Mouse (Mus musculus): ENCODE results near the gene 2310061I04Rik.
"Not testable (repeated sequence)": the region's sequence is repeated elsewhere in the genome, so short reads cannot be mapped to it uniquely, and the experiment has no call there.

2310061I04Rik gene

GRCm38 (mm10) chr17:35896781-35897643 lies at the start of gene 2310061I04Rik:
TSS of gene 2310061I04Rik (minus strand) at chr17:35897431.
- DNase-seq (ENCODE audit: extremely low read depth, low read depth, low spot score) = no peak

- no peak for DNase-seq (ENCODE audit: extremely low read depth, low read depth, low spot score)
Measured at GRCm38 (mm10) chr17:35939941-35940340, 42.7 kb upstream of the 2310061I04Rik start.

DNA sequence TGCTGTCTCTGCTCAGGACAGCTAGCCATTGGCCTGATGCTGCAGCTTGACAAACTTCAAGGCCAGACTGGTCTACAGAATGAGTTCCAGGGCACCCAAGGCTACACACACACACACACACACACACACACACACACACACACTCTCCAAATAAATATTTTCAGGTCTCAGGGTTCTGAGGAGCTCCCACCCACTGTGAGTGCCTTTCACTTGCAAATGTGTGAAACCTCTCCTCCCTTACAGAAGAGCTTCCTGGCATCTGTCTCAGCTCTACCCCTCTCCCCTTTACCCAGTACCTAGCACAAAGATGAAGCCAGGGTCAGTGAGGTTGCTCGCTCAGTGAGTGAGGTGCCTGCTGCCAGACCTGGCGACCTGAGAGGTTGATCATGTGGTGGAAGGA lies 41.9 kb upstream of the 2310061I04Rik start:
- no peak for DNase-seq (ENCODE audit: extremely low read depth, low read depth, low spot score)

DNA sequence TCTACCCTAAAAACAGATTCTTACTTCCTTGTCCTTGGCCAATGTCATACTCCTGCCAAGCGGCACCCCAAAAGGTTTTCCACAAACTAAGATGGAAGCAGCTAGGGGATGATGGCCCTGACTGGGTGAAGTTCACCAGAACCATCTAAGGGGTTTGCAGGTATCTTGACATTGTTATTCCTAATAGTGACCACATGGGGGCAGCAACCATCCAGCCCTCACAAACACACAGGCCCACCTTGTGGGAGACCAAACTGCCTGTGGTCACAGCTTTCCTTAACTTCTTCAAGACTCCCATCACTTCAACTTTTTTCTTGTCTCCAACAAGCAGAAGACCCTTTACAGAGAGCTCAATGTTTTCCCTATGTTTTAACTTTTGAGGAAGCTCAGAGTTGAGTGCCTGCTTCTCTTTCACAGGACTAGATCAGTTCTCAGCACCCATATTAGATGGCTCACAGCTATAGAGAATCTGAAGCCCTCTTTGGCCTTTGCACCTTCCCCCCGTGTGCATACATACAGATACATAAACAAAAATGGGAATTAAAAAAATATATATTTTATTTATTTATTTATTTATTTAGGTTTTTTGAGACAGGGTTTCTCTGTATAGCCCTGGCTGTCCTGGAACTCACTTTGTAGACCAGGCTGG lies 40.6 kb upstream of the 2310061I04Rik start:
- no peak for DNase-seq (ENCODE audit: extremely low read depth, low read depth, low spot score)

- DNase-seq (ENCODE audit: extremely low read depth, low read depth, low spot score) = not testable (repeated sequence)
Measured at GRCm38 (mm10) chr17:35935763-35936162, 38.5 kb upstream of the 2310061I04Rik start.

DNA sequence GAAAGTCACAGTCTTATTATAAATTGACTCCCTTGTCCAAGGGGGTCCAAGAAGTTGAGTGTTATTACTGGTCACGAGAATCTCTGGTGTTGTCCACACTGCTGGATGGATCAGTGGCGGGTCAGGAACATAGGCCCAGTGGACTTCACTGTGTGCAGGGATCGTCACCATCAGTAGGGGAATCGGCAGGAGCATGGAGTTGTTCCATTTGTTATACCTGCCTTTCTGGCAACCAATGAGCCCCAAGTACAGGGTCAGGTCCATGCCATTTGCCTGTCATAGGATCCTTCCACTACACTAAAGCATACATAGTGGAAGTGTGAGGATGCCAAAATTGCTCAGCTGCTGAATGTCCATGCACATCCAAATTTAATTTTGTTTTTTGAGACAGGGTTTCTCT lies 35.4 kb upstream of the 2310061I04Rik start:
- DNase-seq (ENCODE audit: extremely low read depth, low read depth, low spot score) = no peak

GRCm38 (mm10) chr17:35930627-35931026 lies 33.4 kb upstream of the 2310061I04Rik start:
- no peak for DNase-seq (ENCODE audit: extremely low read depth, low read depth, low spot score)

DNA sequence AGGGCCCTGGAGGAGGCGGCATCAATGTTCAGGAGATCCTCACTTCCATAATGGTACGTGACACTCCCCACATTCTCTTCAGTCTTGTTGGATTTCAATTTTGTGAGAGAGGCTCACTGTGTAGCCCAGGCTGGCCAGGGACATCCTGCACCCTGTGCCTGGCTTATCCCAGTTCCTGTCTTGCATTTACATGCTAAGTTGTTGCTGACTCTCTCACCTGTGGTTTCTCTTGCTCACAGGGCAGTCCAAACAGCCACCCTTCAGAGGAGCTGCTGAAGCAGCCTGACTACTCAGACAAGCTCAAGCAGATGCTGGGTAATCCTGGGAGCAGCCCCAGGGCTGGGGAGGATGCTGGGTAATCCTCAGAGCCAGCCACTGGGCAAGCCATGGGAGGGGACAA lies 32.3 kb upstream of the 2310061I04Rik start:
- no peak for DNase-seq (ENCODE audit: extremely low read depth, low read depth, low spot score)

GRCm38 (mm10) chr17:35927471-35927870 lies 30.2 kb upstream of the 2310061I04Rik start:
- no peak for DNase-seq (ENCODE audit: extremely low read depth, low read depth, low spot score)

DNA sequence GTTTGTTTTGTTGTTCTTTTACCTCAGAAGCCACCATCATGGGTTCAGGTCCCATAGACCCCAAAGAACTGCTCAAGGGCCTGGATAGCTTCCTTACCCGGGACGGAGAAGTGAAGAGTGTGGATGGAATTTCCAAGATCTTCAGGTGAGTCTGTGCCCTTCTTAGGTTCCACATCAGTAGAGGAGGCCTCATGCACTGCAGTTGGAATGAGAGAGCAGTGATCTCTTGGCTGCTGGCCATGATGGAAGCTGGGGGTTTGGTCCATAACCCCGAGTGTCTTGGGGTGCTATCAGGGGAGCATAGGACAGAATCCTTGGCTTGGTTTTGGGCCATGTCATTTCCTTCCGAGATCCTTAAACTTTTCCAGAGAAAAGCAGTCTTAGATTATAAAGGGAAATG lies 26.1 kb upstream of the 2310061I04Rik start:
- DNase-seq (ENCODE audit: extremely low read depth, low read depth, low spot score) = no peak

DNA sequence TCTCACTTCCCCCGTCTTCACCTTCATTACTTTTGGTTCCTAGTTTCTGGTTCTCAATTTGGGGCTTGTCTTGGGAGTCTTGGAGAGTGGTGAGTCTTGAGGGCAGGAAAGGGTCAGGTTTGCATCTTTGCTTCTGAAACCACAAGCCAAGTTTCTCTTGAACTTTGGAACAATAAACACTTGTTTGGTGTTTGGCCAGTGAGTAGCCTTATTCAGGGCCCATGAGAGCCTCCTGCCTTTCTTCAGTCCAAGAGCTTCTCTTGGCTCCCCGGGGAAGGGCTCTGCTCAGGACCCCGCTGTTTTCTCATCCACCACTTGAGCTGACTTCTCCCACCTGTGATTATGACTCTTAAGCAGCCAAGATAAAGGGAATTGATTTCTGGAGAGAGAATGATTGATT lies 25.3 kb upstream of the 2310061I04Rik start:
- no peak for DNase-seq (ENCODE audit: extremely low read depth, low read depth, low spot score)

GRCm38 (mm10) chr17:35921710-35922109 lies 24.5 kb upstream of the 2310061I04Rik start:
- DNase-seq (ENCODE audit: extremely low read depth, low read depth, low spot score) = no peak

DNA sequence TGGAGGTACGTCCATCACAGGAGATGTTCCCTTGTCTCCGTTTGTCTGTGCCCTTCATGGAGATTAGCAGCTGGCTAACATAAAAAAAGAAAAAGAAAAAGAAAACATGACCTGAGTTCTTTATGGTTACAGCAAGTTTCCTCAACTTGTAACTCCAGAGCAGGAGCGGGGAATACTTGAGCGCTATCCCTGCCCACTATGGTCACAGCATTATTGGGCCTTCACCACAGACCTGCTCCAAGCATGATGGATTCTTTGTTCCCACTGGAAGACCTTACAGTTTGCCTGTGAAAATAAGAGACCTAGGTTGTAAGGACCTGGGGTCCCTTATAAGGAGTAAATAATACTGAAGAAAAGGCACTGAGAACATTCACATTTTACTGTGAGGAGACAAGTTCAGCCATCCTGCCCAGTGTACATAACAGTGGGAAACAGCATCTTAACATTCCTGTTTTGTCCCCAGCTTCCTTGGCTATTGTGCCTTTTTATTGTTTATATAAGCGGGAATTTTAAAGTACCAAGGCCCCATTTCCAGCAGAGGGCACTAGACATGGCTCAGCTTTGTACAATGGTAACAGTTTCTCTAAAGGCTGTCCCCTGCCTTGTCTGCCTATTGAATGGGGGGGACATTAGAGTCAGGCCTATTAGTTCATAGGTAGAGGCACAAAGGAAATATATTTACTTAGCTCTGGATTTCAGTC lies 23.8 kb upstream of the 2310061I04Rik start:
- DNase-seq (ENCODE audit: extremely low read depth, low read depth, low spot score) = no peak

DNA sequence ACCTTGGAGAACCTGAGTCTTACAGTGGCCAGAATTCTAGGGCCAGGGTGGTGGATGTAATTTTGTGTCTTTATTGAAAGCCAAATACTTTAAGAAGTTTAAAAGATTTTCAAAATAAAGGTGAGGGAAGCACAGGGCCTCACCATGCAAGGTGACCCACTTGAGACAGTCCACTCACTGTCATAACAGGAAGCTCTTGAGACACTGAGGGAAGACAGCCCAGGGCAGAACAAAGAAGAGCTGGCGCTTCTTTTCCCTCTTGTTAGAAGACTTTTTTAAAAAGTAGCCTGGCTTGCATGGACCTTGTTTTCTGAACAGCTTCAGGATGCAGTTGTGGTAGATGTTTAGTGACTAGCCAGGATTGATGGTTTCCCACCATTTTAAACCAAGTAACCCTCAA lies 23.2 kb upstream of the 2310061I04Rik start:
- DNase-seq (ENCODE audit: extremely low read depth, low read depth, low spot score) = no peak

DNA sequence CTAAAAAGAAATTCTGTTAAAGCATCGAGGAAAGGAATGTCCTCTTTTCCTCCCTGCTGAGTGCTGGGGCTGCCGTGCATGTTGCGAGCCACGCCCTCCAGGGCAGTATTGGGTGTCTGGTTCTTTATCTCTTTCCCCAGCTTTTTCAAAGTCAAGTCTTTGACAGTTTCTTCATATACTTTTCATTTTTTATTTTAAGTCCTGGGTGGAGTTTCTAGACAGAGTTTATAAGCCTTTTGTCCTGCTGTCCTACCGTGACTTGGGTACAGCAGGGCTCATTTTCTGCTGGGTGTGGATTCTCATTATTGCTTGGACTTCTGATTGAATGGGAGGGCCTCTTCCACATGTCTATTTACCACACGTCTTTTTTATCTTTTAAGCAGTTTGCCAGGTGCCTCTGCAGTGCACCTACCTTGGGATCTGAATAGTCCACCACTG lies 22.7 kb upstream of the 2310061I04Rik start:
- no peak for DNase-seq (ENCODE audit: extremely low read depth, low read depth, low spot score)

DNA sequence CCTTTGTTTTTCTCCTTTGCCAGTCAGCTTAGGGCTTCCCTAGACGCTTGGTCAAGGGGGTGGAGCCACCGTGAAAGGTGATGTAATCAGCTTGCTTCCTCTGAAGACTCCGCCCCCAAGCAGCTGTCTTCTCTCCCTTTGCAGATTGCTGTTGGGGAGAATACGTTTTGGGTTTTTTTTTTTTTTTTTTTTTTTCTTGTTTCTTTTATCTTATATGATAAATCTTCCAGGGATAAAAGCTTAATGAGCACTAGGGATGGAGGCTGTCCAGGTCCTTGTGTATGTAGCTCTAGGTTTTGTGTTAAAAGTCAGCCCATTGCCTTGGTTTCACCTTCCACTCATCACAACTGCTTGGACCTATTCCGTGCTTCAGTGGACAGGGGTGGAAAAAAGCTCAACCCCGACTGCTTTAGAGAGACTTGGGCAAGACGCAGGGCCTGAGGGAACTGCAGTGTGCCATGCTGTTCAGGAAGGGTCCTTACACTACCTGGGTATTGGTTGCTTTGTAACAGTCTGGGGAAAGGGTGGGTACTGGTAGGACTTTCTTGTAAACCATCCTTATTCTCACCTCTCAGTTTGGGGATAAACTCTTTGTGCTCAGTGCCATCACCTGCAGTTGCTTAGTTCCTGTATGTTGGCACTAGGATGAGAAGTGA lies 22.0 kb upstream of the 2310061I04Rik start:
- peak; percentile 78 for DNase-seq (ENCODE audit: extremely low read depth, low read depth, low spot score)

- no peak for DNase-seq (ENCODE audit: extremely low read depth, low read depth, low spot score)
Measured at GRCm38 (mm10) chr17:35918276-35919059, 21.2 kb upstream of the 2310061I04Rik start.

DNA sequence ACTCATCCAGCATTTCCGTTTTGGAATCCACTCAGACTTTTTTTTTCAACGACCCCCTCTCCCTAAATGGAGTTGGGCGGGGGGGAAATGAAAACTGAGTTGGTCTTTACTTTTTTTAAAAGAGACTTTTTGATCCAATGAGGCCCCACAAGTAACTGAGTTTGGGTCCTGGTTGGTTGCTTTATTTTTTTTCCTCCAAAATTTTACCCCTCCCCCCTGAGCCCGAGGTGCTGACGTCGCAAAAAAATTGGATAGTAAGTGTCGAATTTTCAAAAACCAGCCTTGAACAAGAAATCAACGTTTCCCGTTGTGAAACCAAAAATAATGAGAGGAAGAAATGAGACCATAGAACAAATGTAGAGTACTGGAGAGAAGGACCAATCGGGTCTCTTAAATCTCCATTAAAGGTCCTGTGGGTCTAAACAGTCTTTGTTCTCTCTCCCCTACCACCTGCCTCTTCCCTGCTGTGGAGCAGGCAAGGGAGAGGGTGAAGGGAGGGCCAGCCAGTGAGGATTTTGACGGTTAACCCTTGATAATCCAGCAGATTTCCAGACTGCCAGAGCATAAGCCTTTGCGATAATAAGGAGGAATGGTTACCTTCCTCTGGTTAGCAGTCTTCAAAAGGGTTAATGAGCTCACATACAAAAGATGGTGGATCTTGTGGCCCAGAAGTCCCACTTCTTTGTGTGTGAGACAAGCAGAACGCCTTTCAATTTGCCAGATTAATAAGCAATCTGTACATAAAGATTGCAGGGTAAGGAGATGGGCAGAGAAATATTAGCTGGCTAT lies 20.4 kb upstream of the 2310061I04Rik start:
- no peak for DNase-seq (ENCODE audit: extremely low read depth, low read depth, low spot score)

- DNase-seq (ENCODE audit: extremely low read depth, low read depth, low spot score) = no peak
Measured at GRCm38 (mm10) chr17:35917143-35917462, 19.9 kb upstream of the 2310061I04Rik start.
